Mouse (Mus musculus): Measurements from ENCODE around the gene Fbxo17.

Gene Fbxo17

DNA sequence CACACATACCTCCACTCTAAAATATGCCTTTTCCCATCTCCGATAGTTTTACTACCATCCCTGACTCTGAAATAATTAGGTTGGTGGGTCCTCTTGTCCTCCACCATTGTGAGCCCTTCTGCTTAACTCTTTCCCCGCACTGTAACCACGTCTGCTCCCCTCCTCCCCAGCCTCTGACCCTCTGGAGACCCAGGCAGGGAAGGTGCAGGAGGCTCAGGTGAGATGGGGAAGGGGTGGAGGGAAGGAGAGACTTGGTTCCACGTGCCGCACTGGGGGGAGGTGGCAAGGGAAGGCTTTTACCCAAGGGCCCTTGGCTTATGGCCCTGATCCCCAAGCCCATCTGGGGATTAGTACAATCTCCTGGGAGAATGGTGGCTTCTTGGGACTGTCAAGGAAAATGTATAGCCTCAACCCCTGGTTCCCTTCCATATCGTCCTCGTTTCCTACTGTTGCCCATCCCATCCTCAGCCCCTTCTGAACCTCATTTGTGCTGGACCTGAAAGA lies 50.9 kb downstream of the Fbxo17 start, which contains the start of gene Nfkbib:
Gene Nfkbib, minus strand, starts transcription at position 51 of the 504 bp plus-strand sequence.
- DNase-seq (ENCODE audit: low spot score): no peak

DNA sequence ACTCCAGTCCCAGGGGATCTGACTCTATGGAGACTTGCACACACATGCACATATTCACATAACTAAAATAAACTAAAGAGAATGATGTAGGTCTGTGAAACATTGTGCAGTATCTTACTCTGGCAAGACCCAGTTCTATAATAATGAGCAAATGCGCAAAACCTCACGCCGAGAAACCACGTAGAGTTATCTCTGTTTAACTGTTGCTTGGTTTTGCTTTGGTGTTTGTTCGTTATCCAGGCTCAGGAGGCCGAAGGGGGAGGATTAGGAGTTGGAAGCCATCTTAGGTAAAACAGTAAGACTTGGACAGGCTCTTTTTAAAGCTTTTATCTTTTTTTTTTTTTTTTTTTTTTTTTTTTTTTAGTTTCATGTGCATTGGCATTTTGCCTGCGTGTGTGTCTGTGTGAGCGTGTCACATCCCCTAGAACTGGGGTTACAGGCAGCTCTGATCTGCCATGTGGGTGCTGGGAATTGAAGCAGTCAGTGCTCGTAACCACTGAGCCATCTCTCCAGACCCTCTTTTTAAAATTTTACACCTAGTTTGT lies 52.9 kb downstream of the Fbxo17 start:
- DNase-seq (ENCODE audit: low spot score): no peak

DNA sequence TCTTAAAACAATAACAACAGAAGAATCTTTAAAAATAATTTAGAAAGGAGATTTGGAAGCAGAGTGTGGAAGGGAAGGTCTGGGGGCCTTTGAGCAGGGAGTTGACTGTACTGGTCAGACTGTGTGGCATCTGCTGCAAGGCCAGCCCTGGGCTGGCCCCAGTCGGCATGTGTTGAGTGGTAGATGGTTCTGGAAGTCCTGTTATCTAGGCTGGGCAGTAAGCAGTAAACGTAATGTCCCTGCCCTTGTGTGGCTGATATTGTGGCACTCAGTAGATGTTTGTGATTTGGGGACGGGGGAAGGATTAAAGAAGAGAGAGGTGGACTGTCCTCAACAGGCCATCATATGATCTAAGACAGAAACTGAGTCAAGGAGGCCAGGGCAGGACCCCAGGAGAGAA lies 53.7 kb downstream of the Fbxo17 start:
- no peak for DNase-seq (ENCODE audit: low spot score)

DNA sequence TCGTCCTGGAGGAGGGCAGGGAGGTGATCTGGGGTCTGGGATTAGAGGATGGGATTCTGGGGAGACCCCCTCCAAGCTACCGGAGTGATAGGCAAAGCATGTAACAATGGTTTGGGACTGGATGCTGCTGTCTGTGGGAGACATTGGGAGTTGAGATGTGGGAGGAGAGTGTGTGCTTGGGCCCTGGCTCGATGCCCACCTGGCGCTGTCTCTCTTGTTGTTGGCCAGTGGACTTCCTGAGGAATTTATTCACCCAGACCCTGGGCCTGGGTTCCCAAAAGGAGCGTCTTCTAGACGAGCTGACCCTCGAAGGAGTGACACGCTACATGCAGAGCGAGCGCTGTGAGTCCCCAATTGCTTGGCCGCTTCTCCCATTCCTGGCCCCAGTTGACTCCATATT lies 55.3 kb downstream of the Fbxo17 start:
- DNase-seq (ENCODE audit: low spot score): no peak

DNA sequence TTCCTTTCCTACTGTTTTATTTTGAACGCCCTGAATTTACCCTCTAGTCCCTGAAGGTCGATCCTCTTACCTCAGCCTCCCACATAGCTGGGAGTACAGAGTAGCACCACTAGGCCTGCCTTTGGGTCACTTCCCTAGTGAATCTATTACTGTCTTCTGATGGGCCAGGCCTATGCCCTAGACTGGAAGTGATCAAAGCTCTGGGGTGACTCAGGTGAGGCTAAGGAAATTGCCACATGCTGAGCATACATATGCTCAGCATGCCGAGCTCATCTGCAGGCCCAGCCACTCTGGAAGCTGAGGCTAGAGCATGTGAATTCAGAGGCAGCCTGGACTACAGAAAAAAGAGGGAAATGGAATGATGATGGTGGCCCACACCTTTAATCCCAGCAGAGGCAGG lies 56.6 kb downstream of the Fbxo17 start:
- DNase-seq (ENCODE audit: low spot score): no peak

DNA sequence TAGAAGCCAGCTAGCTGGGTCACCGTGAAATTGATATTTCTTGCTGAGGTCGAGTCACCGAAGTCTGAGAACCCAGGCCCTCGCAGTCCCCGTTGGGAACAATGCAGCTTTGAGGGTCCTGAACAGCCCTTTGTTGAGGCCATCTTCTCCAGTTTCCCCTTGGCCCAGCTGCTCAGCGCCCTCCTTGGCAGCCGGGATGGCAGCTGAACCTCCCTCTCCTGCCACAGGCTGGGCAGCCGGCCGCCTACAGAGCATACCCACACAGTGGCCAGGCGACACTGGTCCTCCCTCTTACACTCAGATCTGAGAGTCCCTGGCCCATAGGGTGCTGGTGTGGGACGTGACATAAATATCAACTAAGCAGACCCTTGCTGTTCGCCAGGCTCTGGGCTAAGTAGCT lies 57.6 kb downstream of the Fbxo17 start:
- DNase-seq (ENCODE audit: low spot score): no peak

DNA sequence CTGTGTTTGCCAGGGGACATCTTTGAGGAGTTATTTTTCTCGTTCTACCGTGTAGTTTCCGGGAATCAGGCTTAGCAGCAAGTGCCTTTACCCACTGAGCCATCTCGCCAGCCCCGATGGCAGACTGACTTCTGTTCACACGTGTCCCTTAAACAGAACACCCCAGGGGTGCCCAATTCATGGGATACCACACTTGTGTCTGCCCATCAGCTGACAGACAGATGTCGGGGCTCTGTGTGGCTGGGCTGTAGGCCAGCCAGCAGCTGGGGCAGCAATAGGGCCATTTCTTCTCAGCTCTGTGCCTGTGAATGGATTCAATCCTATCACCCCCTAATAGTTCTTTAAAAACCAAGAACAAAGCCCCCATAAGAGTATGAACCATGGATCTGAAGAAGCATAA lies 58.5 kb downstream of the Fbxo17 start:
- DNase-seq (ENCODE audit: low spot score): no peak

DNA sequence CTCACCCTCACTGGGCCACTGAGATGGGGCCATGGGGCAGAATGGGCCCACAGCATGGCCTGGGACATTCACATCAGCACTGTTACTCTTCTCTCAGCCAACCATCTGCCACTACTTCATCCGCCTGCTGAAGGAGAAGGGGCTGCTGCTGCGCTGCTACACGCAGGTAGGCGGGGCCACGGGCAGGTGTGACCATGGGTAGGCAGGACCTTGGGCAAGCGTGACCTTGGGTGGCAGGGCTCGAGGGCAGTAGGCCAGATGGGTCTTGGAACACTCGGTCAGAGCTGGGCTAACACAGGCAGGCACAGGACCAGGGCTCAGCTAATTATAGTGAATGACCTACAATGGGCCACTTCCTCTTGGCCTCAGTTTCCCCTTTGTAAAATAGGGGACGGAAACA lies 62.2 kb downstream of the Fbxo17 start:
- no peak for DNase-seq (ENCODE audit: low spot score)

DNA sequence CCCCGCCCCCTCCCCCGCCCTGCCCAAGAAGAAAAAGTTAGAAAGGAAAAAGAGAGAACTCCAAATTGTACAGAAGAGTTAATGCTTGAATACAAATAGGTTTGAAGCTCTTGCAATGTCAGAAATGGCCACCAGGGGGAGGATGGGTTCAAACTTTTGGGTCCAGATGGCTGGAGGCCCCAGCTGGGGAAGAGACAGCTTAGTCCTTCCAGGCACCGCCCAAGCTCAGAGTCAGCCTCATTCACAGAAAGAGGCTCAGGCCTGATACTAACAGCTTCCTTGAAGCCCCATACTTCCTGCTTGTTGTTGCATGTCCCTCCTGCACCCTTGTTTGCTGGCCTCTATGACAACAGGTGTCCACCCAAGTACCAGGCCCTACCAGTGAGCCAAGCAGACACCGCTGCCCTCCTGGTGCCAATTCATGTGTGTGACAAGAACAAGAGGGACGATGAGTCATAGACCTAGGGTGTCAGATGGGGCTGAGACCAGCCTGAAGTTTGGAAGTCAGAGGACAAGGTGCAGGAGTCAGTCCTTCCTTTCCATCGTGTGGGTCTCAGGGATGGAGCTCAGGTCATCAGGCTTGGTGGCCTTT lies 63.6 kb downstream of the Fbxo17 start:
- peak; percentile 88 for DNase-seq (ENCODE audit: low spot score)

DNA sequence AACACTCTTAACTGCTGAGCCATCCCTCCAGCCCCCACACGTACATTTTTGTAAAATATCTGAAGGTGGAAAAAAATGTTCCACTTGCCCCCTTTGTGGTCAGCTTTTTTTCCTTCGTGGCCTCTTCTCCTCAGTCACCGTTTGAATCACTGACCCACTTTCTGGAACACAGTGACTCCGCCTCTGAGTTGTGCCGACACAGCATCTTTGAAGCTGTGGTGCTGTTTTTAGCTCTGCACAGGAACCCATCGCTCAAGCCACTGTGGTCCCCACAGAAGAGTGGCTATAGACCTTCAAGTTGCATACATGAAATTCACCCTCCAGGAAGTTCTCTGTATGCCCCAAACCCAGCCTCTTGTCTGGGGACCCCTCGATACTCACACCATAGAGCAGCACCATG lies 64.3 kb downstream of the Fbxo17 start:
- DNase-seq (ENCODE audit: low spot score): no peak

DNA sequence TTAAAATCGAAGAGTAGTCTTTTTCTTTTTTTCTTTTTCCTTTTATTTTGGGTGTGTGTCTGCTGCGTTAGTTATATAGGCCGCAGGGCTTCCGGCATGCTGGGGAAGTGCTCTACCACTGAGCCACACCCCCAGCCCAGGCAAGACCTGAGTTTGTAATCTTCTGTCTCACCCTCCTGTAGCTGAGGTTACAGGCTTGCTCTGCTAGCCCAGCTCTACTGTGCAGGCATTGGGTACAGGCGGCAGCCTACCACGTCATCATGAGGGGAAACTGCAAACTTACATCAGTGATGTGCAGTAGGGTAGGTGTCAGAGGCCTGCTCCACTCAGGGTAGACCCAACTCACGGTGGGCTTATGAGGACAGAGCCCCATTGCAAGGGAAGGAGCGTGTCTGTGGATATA lies 64.7 kb downstream of the Fbxo17 start:
- no peak for DNase-seq (ENCODE audit: low spot score)

DNA sequence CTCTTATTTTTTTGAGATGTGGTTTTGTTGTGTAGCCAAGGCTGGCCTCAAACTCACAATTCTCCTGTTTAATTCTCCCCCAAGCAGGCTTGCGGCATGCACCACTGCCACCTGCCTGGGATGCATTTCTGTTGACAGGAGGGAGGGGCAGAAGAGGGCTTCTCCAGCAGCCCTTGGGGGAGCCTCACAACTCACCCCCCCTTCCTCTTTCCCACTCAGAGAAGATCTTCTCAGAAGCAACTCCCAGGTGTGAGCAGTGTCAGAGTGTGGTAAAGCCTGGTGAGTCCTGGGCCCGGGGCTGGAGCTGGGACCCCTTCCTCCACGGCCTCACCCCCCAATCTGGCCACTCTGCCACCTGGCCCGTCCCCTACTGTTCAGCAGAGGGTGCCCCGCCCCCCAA lies 68.6 kb downstream of the Fbxo17 start:
- no peak for DNase-seq (ENCODE audit: low spot score)
